Mouse (Mus musculus) embryonic facial prominence, embryonic 13.5 days (tissue): Measurements from ENCODE around the gene Myo16. TPM values are rescaled to one million over a fixed set of nuclear protein-coding genes. Genes with fewer than 3 reads are reported as not detected.

Experiments
- ATAC-seq: fragments of 200-750 bp; cut with Nextera tagmentation; 2 replicates; pipeline ENCODE4 v1.8.0; 2017; ENCODE audit warnings: low read depth; ENCODE audit not compliant: insufficient number of reproducible peaks, insufficient read depth, low FRiP score, low TSS enrichment
- H3K27ac ChIP-seq: fragments of 300-500 bp; sonication (generic); 2 replicates; pipeline ENCODE4 v1.5.1; 2015; ENCODE audit warnings: moderate library complexity, mild to moderate bottlenecking, inconsistent platforms
- H3K27me3 ChIP-seq: fragments of 300-500 bp; sonication (generic); 2 replicates; pipeline ENCODE4 v1.6.1; 2015; ENCODE audit warnings: mild to moderate bottlenecking, inconsistent platforms
- H3K36me3 ChIP-seq: fragments of 300-500 bp; sonication (generic); 2 replicates; pipeline ENCODE4 v1.6.1; 2015; ENCODE audit warnings: mild to moderate bottlenecking, inconsistent platforms
- H3K4me1 ChIP-seq: fragments of 300-500 bp; sonication (generic); 2 replicates; pipeline ENCODE4 v1.6.1; 2015; ENCODE audit warnings: inconsistent platforms
- H3K4me2 ChIP-seq: fragments of 300-500 bp; sonication (generic); 2 replicates; pipeline ENCODE4 v1.6.1; 2015; ENCODE audit warnings: moderate library complexity, mild to moderate bottlenecking, inconsistent platforms
- H3K4me3 ChIP-seq: fragments of 300-500 bp; sonication (generic); 2 replicates; pipeline ENCODE4 v1.5.1; 2015; ENCODE audit warnings: mild to moderate bottlenecking, inconsistent platforms
- H3K9ac ChIP-seq: fragments of 300-500 bp; sonication (generic); 2 replicates; pipeline ENCODE4 v1.6.1; 2015; ENCODE audit warnings: mild to moderate bottlenecking, inconsistent platforms
- H3K9me3 ChIP-seq: fragments of 300-500 bp; sonication (generic); 2 replicates; pipeline ENCODE4 v1.6.1; 2016; ENCODE audit warnings: inconsistent platforms
- WGBS: fragments of 180-500 bp; shearing (Covaris S2); methylation state at CpG from one replicate; pipeline ENCODE4 v1.1.7; 2015; ENCODE audit warnings: mixed read lengths; 5-methylcytosine and 5-hydroxymethylcytosine counted together
- polyA plus RNA-seq: library from polyadenylated mRNA; unstranded; fragments of >200 nt; fragmentation: Nextera tagmentation; extraction: Ambion mirVana; gene quantifications from 2 replicates; pipeline ENCODE4 v1.2.1, GENCODE M21; 2015

The Myo16 gene
- polyA plus RNA-seq, result 0.17 and 0.46 TPM in 2 replicates

- WGBS, result under 1% methylated on average over 56 of the region's 61 CpGs
Observed at GRCm38 (mm10) chr8:10153611-10154438, at the start of gene Myo16. Gene Myo16, plus strand, starts transcription at chr8:10153911.

GRCm38 (mm10) chr8:10108516-10109271 is 45.0 kb upstream of the Myo16 start:
- WGBS, result 82% methylated on average over 8 of the region's 8 CpGs
- no peak for ATAC-seq

More at GRCm38 (mm10) chr8:10153611-10154438, at the start of gene Myo16:
- peaks cover 43% of the 10 kb centered on the region for H3K27me3 ChIP-seq
- peak within 1 kb of the TSS; percentile 92 for H3K4me2 ChIP-seq
- H3K36me3 ChIP-seq, result no peaks in the 10 kb centered on the region
- H3K9me3 ChIP-seq, result no peaks in the 10 kb centered on the region
- H3K27ac ChIP-seq, result no peak within 1 kb of the TSS
- ATAC-seq, result peak; percentile 59; the same call in 1 of the 2 replicates
- H3K9ac ChIP-seq, result peak within 1 kb of the TSS; percentile 71
- H3K4me1 ChIP-seq, result peaks cover 11% of the 10 kb centered on the region
- H3K4me3 ChIP-seq, result peak within 1 kb of the TSS; percentile 59

GRCm38 (mm10) chr8:10122749-10123148 is 31.0 kb upstream of the Myo16 start:
- 86% methylated on average over 5 of the region's 5 CpGs for WGBS

More at GRCm38 (mm10) chr8:10108516-10109271, 45.0 kb upstream of the Myo16 start:
- Histone ChIP-seq H3K36me3 (no peaks in the 10 kb centered on the region), H3K4me2 (no peak overlapping the region), H3K9ac (no peak overlapping the region), H3K9me3 (no peaks in the 10 kb centered on the region), H3K27me3 (no peaks in the 10 kb centered on the region), H3K4me3 (no peak overlapping the region), H3K4me1 (no peaks in the 10 kb centered on the region), H3K27ac (no peak overlapping the region)

GRCm38 (mm10) chr8:10123412-10123811 is 30.3 kb upstream of the Myo16 start:
- H3K36me3 ChIP-seq, result no peaks in the 10 kb centered on the region
- 83% methylated on average over 2 of the region's 2 CpGs for WGBS
- no peak for ATAC-seq

More at GRCm38 (mm10) chr8:10122749-10123148, 31.0 kb upstream of the Myo16 start:
- no peak overlapping the region for H3K4me2 ChIP-seq
- no peak overlapping the region for H3K4me3 ChIP-seq
- no peak for ATAC-seq
- no peaks in the 10 kb centered on the region for H3K9me3 ChIP-seq
- H3K27me3 ChIP-seq, result no peaks in the 10 kb centered on the region
- H3K4me1 ChIP-seq, result no peaks in the 10 kb centered on the region
- H3K27ac ChIP-seq, result no peak overlapping the region
- no peak overlapping the region for H3K9ac ChIP-seq
- H3K36me3 ChIP-seq, result no peaks in the 10 kb centered on the region

GRCm38 (mm10) chr8:10125684-10126083 is 28.0 kb upstream of the Myo16 start:
- 76% methylated on average over 4 of the region's 4 CpGs for WGBS

More at GRCm38 (mm10) chr8:10123412-10123811, 30.3 kb upstream of the Myo16 start:
- no peaks in the 10 kb centered on the region for H3K27me3 ChIP-seq
- H3K4me1 ChIP-seq, result no peaks in the 10 kb centered on the region
- no peak overlapping the region for H3K4me2 ChIP-seq
- H3K9me3 ChIP-seq, result no peaks in the 10 kb centered on the region
- no peak overlapping the region for H3K9ac ChIP-seq
- H3K27ac ChIP-seq, result no peak overlapping the region
- H3K4me3 ChIP-seq, result no peak overlapping the region

GRCm38 (mm10) chr8:10130513-10131414 is 22.9 kb upstream of the Myo16 start:
- Histone ChIP-seq H3K4me2 (no peak overlapping the region), H3K4me1 (no peaks in the 10 kb centered on the region), H3K27me3 (no peaks in the 10 kb centered on the region), H3K4me3 (no peak overlapping the region), H3K9ac (no peak overlapping the region), H3K27ac (no peak overlapping the region), H3K36me3 (no peaks in the 10 kb centered on the region), H3K9me3 (no peaks in the 10 kb centered on the region)
- WGBS, result 69% methylated on average over 15 of the region's 15 CpGs
- ATAC-seq, result no peak

More at GRCm38 (mm10) chr8:10125684-10126083, 28.0 kb upstream of the Myo16 start:
- Histone ChIP-seq H3K4me3 (no peak overlapping the region), H3K4me1 (no peaks in the 10 kb centered on the region), H3K9ac (no peak overlapping the region), H3K27me3 (no peaks in the 10 kb centered on the region), H3K9me3 (no peaks in the 10 kb centered on the region), H3K4me2 (no peak overlapping the region), H3K27ac (no peak overlapping the region), H3K36me3 (no peaks in the 10 kb centered on the region)
- ATAC-seq, result no peak

GRCm38 (mm10) chr8:10139536-10139935 is 14.2 kb upstream of the Myo16 start:
- no peak overlapping the region for H3K9ac ChIP-seq
- H3K9me3 ChIP-seq, result no peaks in the 10 kb centered on the region
- WGBS, result 26% methylated on average over 8 of the region's 8 CpGs
- no peak overlapping the region for H3K27ac ChIP-seq
- peaks cover 6% of the 10 kb centered on the region; the same call in 1 of the 2 replicates for H3K27me3 ChIP-seq
- no peak overlapping the region for H3K4me3 ChIP-seq
- no peak overlapping the region for H3K4me2 ChIP-seq
- H3K4me1 ChIP-seq, result no peaks in the 10 kb centered on the region
- H3K36me3 ChIP-seq, result no peaks in the 10 kb centered on the region
- no peak for ATAC-seq

- no peak for ATAC-seq
- Histone ChIP-seq H3K4me1 (no peaks in the 10 kb centered on the region), H3K27ac (no peak overlapping the region), H3K9ac (no peak overlapping the region), H3K36me3 (no peaks in the 10 kb centered on the region), H3K9me3 (no peaks in the 10 kb centered on the region), H3K4me2 (no peak overlapping the region), H3K4me3 (no peak overlapping the region), H3K27me3 (peaks cover 7% of the 10 kb centered on the region; the same call in 1 of the 2 replicates)
- WGBS, result 81% methylated on average over 10 of the region's 10 CpGs
Observed at GRCm38 (mm10) chr8:10143961-10144360, 9.8 kb upstream of the Myo16 start.

- 64% methylated on average over 6 of the region's 6 CpGs for WGBS
- H3K4me2 ChIP-seq, result no peak overlapping the region
- H3K4me1 ChIP-seq, result peaks cover 11% of the 10 kb centered on the region
- H3K9ac ChIP-seq, result no peak overlapping the region
- H3K9me3 ChIP-seq, result no peaks in the 10 kb centered on the region
- peaks cover 40% of the 10 kb centered on the region for H3K27me3 ChIP-seq
- H3K27ac ChIP-seq, result no peak overlapping the region
- ATAC-seq, result no peak
- H3K4me3 ChIP-seq, result no peak overlapping the region
- H3K36me3 ChIP-seq, result no peaks in the 10 kb centered on the region
Observed at GRCm38 (mm10) chr8:10151692-10152247, 1.9 kb upstream of the Myo16 start.

- WGBS, result 12% methylated on average over 4 of the region's 4 CpGs
- H3K4me2 ChIP-seq, result peak overlapping the region; percentile 92
- no peak for ATAC-seq
Observed at GRCm38 (mm10) chr8:10154439-10154745, 681 bp downstream of the Myo16 start.

GRCm38 (mm10) chr8:10155075-10155474 is 1.4 kb downstream of the Myo16 start:
- Histone ChIP-seq H3K4me3 (no peak overlapping the region), H3K4me2 (no peak overlapping the region), H3K27ac (no peak overlapping the region), H3K9me3 (no peaks in the 10 kb centered on the region), H3K27me3 (peaks cover 43% of the 10 kb centered on the region), H3K36me3 (no peaks in the 10 kb centered on the region), H3K4me1 (peaks cover 11% of the 10 kb centered on the region), H3K9ac (no peak overlapping the region)
- WGBS, result 94% methylated on average over 16 of the region's 16 CpGs
- no peak for ATAC-seq

More at GRCm38 (mm10) chr8:10154439-10154745, 681 bp downstream of the Myo16 start:
- Histone ChIP-seq H3K36me3 (no peaks in the 10 kb centered on the region), H3K27me3 (peaks cover 43% of the 10 kb centered on the region), H3K9me3 (no peaks in the 10 kb centered on the region), H3K9ac (peak overlapping the region; percentile 71; the same call in 1 of the 2 replicates), H3K4me3 (peak overlapping the region; percentile 59), H3K27ac (no peak overlapping the region), H3K4me1 (peaks cover 11% of the 10 kb centered on the region)
